Mouse (Mus musculus) neural tube, embryonic 12.5 days (tissue): Measurements from ENCODE around the gene Pdzrn3. TPM values are rescaled to one million over a fixed set of nuclear protein-coding genes. Genes with fewer than 3 reads are reported as not detected.

ENCODE experiments used
- ATAC-seq: fragments of 200-750 bp; cut with Nextera tagmentation; 2 replicates; pipeline ENCODE4 v1.8.0; 2017; ENCODE audit warnings: low read depth, mild to moderate bottlenecking, moderate TSS enrichment, moderate library complexity; ENCODE audit not compliant: low FRiP score
- H3K27ac ChIP-seq: fragments of 300-500 bp; sonication (generic); 2 replicates; pipeline ENCODE4 v1.5.1; 2016
- H3K27me3 ChIP-seq: fragments of 300-500 bp; sonication (generic); replicated peaks from 2 replicates; pipeline ENCODE4 v1.6.1; 2016; ENCODE audit warnings: mild to moderate bottlenecking
- H3K36me3 ChIP-seq: fragments of 300-500 bp; sonication (generic); 2 replicates; pipeline ENCODE4 v1.6.1; 2016; ENCODE audit warnings: mild to moderate bottlenecking
- H3K4me1 ChIP-seq: fragments of 300-500 bp; sonication (generic); 2 replicates; pipeline ENCODE4 v1.6.1; 2016
- H3K4me2 ChIP-seq: fragments of 300-500 bp; sonication (generic); replicated peaks from 2 replicates; pipeline ENCODE4 v1.6.1; 2016; ENCODE audit warnings: mild to moderate bottlenecking
- H3K4me3 ChIP-seq: fragments of 300-500 bp; sonication (generic); 2 replicates; pipeline ENCODE4 v1.5.1; 2016
- H3K9ac ChIP-seq: fragments of 300-500 bp; sonication (generic); 2 replicates; pipeline ENCODE4 v1.6.1; 2016; ENCODE audit warnings: mild to moderate bottlenecking
- H3K9me3 ChIP-seq: fragments of 300-500 bp; sonication (generic); 2 replicates; pipeline ENCODE4 v1.6.1; 2016; ENCODE audit warnings: mild to moderate bottlenecking
- WGBS: fragments of 180-500 bp; shearing (Covaris S2); methylation state at CpG from one replicate; pipeline ENCODE4 v1.1.7; 2016; 5-methylcytosine and 5-hydroxymethylcytosine counted together
- polyA plus RNA-seq: library from polyadenylated mRNA; unstranded; fragments of >200 nt; fragmentation: Nextera tagmentation; extraction: Ambion mirVana; gene quantifications from 2 replicates; pipeline ENCODE4 v1.2.1, GENCODE M21; 2016

Pdzrn3 gene
- polyA plus RNA-seq, 1 experiment from 2014 or later = 25.4 TPM

DNA sequence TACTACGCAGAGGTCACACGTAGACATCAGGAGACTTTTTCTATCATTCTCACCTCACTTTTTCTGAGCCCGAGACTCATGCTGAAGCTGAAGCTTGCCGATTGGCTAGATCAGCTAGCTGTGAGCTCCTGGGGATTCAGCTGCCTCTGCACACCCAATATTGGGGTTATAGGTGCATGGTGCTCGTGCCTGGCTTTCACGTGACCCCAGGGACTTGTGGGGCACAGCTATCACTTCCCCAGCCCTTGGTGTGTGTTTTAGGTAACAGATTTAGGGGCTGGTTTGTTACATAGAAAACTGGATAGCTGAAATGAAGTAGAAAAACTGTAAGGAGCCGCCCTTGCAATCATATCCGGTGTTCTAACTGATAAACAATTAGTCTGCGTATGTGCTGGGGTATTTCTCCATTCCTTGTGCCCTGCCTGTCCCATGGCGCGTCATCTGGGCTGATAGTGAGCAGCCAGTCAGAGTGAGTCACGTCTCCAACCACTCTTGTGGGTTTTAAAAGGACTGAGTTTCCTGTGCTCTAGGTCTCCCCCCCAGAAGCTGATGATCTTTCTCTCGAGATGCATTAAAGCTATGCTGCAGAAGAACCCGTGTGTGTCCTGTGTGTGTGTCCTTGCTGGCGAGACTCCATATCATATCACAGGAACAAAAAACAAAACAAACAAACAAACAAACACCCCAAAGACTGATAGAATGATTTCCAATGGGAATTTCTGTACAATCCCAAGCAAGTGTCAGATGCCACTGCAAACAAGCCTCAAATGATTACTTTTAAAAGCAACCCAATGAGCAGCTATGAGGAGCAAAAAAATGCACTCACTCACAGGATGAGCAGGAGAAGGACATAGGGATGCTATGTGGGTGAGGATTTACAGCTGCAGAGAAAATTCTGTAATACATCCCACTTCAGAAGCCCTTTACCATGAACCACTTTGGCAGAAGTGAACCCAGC, 79.9 kb downstream of the Pdzrn3 start:
- no peak overlapping the region for H3K27ac ChIP-seq
- no peak for ATAC-seq
- H3K4me1 ChIP-seq = peaks cover 3% of the 10 kb centered on the region; the same call in 1 of the 2 replicates
- no peak overlapping the region for H3K4me2 ChIP-seq
- H3K27me3 ChIP-seq = no peaks in the 10 kb centered on the region
- no peak overlapping the region for H3K4me3 ChIP-seq
- H3K36me3 ChIP-seq = no peaks in the 10 kb centered on the region
- 94% methylated on average over 15 of the region's 15 CpGs for WGBS
- H3K9ac ChIP-seq = no peak overlapping the region
- H3K9me3 ChIP-seq = no peaks in the 10 kb centered on the region

GRCm38 (mm10) chr6:101296997-101297396, 80.7 kb downstream of the Pdzrn3 start:
- H3K4me1 ChIP-seq = peaks cover 3% of the 10 kb centered on the region; the same call in 1 of the 2 replicates
- H3K27ac ChIP-seq = no peak overlapping the region
- H3K9me3 ChIP-seq = no peaks in the 10 kb centered on the region
- H3K4me2 ChIP-seq = no peak overlapping the region
- H3K9ac ChIP-seq = no peak overlapping the region
- no peak for ATAC-seq
- 87% methylated on average over 8 of the region's 8 CpGs for WGBS
- no peak overlapping the region for H3K4me3 ChIP-seq
- no peaks in the 10 kb centered on the region for H3K36me3 ChIP-seq
- H3K27me3 ChIP-seq = no peaks in the 10 kb centered on the region

DNA sequence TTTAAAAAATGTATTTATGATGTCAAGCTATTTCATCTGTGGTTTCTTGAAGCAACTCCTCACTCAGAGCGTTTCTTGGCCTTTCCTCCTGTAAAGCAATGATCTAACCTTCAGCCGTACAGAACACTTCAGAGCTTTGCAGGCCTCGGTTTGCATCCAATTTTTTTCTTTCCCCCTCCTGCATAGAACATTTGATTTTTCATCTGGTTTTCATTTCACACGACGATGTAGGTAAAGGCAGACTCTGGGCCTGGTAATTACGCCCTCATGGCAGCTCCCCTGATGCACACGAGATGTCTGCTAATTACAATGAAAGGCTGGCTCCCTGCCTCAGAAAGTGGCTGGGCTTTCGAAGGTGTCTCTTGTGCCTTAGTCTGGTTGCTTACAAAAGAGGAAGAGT, 81.4 kb downstream of the Pdzrn3 start:
- Histone ChIP-seq H3K27ac (no peak overlapping the region), H3K9me3 (no peaks in the 10 kb centered on the region), H3K36me3 (no peaks in the 10 kb centered on the region), H3K4me2 (no peak overlapping the region), H3K27me3 (no peaks in the 10 kb centered on the region), H3K4me1 (peaks cover 3% of the 10 kb centered on the region; the same call in 1 of the 2 replicates), H3K4me3 (no peak overlapping the region), H3K9ac (no peak overlapping the region)
- 68% methylated on average over 8 of the region's 8 CpGs for WGBS
- ATAC-seq = no peak

GRCm38 (mm10) chr6:101293036-101293572, 84.6 kb downstream of the Pdzrn3 start:
- H3K9ac ChIP-seq = no peak overlapping the region
- H3K27ac ChIP-seq = no peak overlapping the region
- no peaks in the 10 kb centered on the region for H3K36me3 ChIP-seq
- no peak overlapping the region for H3K4me2 ChIP-seq
- H3K27me3 ChIP-seq = no peaks in the 10 kb centered on the region
- 84% methylated on average over 12 of the region's 12 CpGs for whole genome bisulfite sequencing
- no peak for ATAC-seq
- H3K4me1 ChIP-seq = peaks cover 3% of the 10 kb centered on the region; the same call in 1 of the 2 replicates
- no peak overlapping the region for H3K4me3 ChIP-seq
- no peaks in the 10 kb centered on the region for H3K9me3 ChIP-seq

- no peaks in the 10 kb centered on the region for H3K36me3 ChIP-seq
- no peaks in the 10 kb centered on the region for H3K9me3 ChIP-seq
- H3K4me3 ChIP-seq = no peak overlapping the region
- H3K4me2 ChIP-seq = no peak overlapping the region
- peaks cover 3% of the 10 kb centered on the region; the same call in 1 of the 2 replicates for H3K4me1 ChIP-seq
- ATAC-seq = no peak
- H3K27me3 ChIP-seq = no peaks in the 10 kb centered on the region
- 77% methylated on average over 2 of the region's 2 CpGs for WGBS
- no peak overlapping the region for H3K27ac ChIP-seq
- H3K9ac ChIP-seq = no peak overlapping the region
These were observed 85.8 kb downstream of the Pdzrn3 start for GRCm38 (mm10) chr6:101291944-101292343.

- no peaks in the 10 kb centered on the region for H3K36me3 ChIP-seq
- 67% methylated on average over 2 of the region's 2 CpGs for WGBS
- no peak overlapping the region for H3K4me3 ChIP-seq
- no peak for ATAC-seq
- H3K27ac ChIP-seq = no peak overlapping the region
- no peaks in the 10 kb centered on the region for H3K27me3 ChIP-seq
- no peaks in the 10 kb centered on the region for H3K9me3 ChIP-seq
- no peak overlapping the region for H3K9ac ChIP-seq
- H3K4me2 ChIP-seq = no peak overlapping the region
- H3K4me1 ChIP-seq = no peaks in the 10 kb centered on the region
These were observed 87.5 kb downstream of the Pdzrn3 start for GRCm38 (mm10) chr6:101290160-101290559.

GRCm38 (mm10) chr6:101289428-101289827, 88.3 kb downstream of the Pdzrn3 start:
- Histone ChIP-seq H3K9me3 (no peaks in the 10 kb centered on the region), H3K9ac (no peak overlapping the region), H3K27ac (no peak overlapping the region), H3K4me3 (no peak overlapping the region), H3K27me3 (no peaks in the 10 kb centered on the region), H3K4me1 (peaks cover 3% of the 10 kb centered on the region; the same call in 1 of the 2 replicates), H3K36me3 (no peaks in the 10 kb centered on the region), H3K4me2 (no peak overlapping the region)
- WGBS = 79% methylated on average over 4 of the region's 4 CpGs
- no peak for ATAC-seq

GRCm38 (mm10) chr6:101287566-101288173, 90.0 kb downstream of the Pdzrn3 start:
- H3K27ac ChIP-seq = no peak overlapping the region
- 53% methylated on average over 5 of the region's 5 CpGs for WGBS

GRCm38 (mm10) chr6:101287077-101287476, 90.6 kb downstream of the Pdzrn3 start:
- peaks cover 10% of the 10 kb centered on the region for H3K4me1 ChIP-seq
- 91% methylated on average over 2 of the region's 2 CpGs for WGBS
- no peak for ATAC-seq

More at GRCm38 (mm10) chr6:101287566-101288173, 90.0 kb downstream of the Pdzrn3 start:
- peaks cover 10% of the 10 kb centered on the region for H3K4me1 ChIP-seq
- H3K9ac ChIP-seq = no peak overlapping the region
- no peaks in the 10 kb centered on the region for H3K9me3 ChIP-seq
- H3K4me3 ChIP-seq = no peak overlapping the region
- no peaks in the 10 kb centered on the region for H3K36me3 ChIP-seq
- H3K27me3 ChIP-seq = no peaks in the 10 kb centered on the region
- H3K4me2 ChIP-seq = no peak overlapping the region
- ATAC-seq = no peak

DNA sequence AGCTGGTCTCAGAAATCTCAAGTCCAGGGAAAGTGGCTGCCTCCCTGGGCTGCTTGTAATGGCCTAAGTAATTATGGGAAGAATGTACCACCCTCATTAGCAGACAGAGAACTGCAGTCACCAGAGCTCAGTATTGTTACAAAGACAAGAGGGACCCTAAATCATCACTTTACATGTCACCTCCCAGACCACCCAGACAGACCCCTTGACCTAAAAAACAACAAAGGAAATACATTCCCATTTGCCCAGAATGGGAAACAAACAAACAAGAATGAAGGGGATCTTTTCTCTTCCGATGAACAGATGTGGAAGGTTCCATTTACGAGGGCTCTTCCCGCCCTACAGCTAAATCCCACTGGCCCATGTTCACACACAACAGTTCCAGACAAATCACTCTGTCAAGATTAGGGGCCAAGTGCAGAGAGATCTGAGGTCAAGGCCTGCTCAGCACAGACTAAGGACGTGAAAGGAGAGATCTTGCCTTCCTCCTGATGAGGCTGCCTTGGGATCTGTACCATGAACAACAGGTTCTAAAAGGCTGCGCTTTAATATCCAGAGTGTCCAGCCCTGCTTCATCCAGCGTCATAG, 93.2 kb downstream of the Pdzrn3 start:
- no peak overlapping the region for H3K4me2 ChIP-seq
- WGBS = 28% methylated on average over 6 of the region's 6 CpGs
- no peak overlapping the region for H3K27ac ChIP-seq
- H3K36me3 ChIP-seq = no peaks in the 10 kb centered on the region
- H3K9me3 ChIP-seq = no peaks in the 10 kb centered on the region
- H3K27me3 ChIP-seq = no peaks in the 10 kb centered on the region
- no peak overlapping the region for H3K4me3 ChIP-seq
- no peak overlapping the region for H3K9ac ChIP-seq
- peaks cover 20% of the 10 kb centered on the region for H3K4me1 ChIP-seq
- peak; percentile 29; the same call in 1 of the 2 replicates for ATAC-seq

More at GRCm38 (mm10) chr6:101287077-101287476, 90.6 kb downstream of the Pdzrn3 start:
- Histone ChIP-seq H3K27ac (no peak overlapping the region), H3K9ac (no peak overlapping the region), H3K4me3 (no peak overlapping the region), H3K9me3 (no peaks in the 10 kb centered on the region), H3K36me3 (no peaks in the 10 kb centered on the region), H3K27me3 (no peaks in the 10 kb centered on the region), H3K4me2 (no peak overlapping the region)

- Histone ChIP-seq H3K9ac (no peak overlapping the region), H3K4me2 (no peak overlapping the region), H3K27ac (no peak overlapping the region), H3K4me1 (peaks cover 20% of the 10 kb centered on the region), H3K9me3 (no peaks in the 10 kb centered on the region), H3K4me3 (no peak overlapping the region), H3K27me3 (no peaks in the 10 kb centered on the region), H3K36me3 (no peaks in the 10 kb centered on the region)
- no peak for ATAC-seq
- 36% methylated on average over 3 of the region's 3 CpGs for WGBS
These were observed 93.8 kb downstream of the Pdzrn3 start for GRCm38 (mm10) chr6:101283891-101284290.

DNA sequence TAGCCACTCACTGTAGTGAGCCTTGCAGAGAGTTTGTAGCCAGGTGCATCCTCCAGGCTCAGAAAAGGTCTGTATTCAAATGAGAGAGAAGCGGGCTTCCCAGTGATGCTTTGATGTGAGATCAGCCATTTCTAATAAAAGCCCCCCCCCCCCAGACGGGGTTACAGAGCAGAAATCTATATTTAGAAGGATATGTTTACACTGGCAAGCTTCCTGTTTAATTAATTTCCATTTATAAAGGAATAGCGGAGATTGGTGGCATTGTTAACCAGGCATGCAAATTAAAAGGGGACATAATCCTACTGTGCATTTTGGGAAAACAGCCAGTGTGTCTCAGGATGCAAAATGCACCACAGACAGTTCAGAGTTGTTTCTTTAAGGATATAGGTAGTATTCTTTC, 96.1 kb downstream of the Pdzrn3 start:
- 43% methylated on average over 3 of the region's 3 CpGs for WGBS
- no peak overlapping the region for H3K9ac ChIP-seq
- H3K36me3 ChIP-seq = no peaks in the 10 kb centered on the region
- H3K9me3 ChIP-seq = no peaks in the 10 kb centered on the region
- H3K4me3 ChIP-seq = no peak overlapping the region
- H3K4me1 ChIP-seq = peaks cover 20% of the 10 kb centered on the region
- H3K27ac ChIP-seq = no peak overlapping the region
- no peak for ATAC-seq
- H3K4me2 ChIP-seq = no peak overlapping the region
- no peaks in the 10 kb centered on the region for H3K27me3 ChIP-seq
